Mouse (Mus musculus) stomach, postnatal 0 days (tissue): Measurements from ENCODE around the gene 4430402I18Rik. TPM values are rescaled to one million over a fixed set of nuclear protein-coding genes. Genes with fewer than 3 reads are reported as not detected.

Source experiments
- ATAC-seq: fragments of 200-750 bp; cut with Nextera tagmentation; 2 replicates; pipeline ENCODE4 v1.8.0; 2017; ENCODE audit not compliant: low FRiP score, low TSS enrichment
- DNase-seq: peaks from one replicate; pipeline ENCODE4 v3.0.0-alpha.2; 2016; ENCODE audit warnings: low spot score
- H3K27ac ChIP-seq: fragments of 300-500 bp; sonication (generic); replicated peaks from 2 replicates; pipeline ENCODE4 v1.5.1; 2014; ENCODE audit warnings: mild to moderate bottlenecking, control low read depth
- H3K27me3 ChIP-seq: fragments of 300-500 bp; sonication (generic); 2 replicates; pipeline ENCODE4 v1.6.1; 2014; ENCODE audit warnings: low read length; ENCODE audit not compliant: control insufficient read depth, insufficient read depth
- H3K36me3 ChIP-seq: fragments of 300-500 bp; sonication (generic); 2 replicates; pipeline ENCODE4 v1.6.1; 2014; ENCODE audit warnings: low read length, mixed read lengths; ENCODE audit not compliant: control insufficient read depth, insufficient read depth
- H3K4me1 ChIP-seq: fragments of 300-500 bp; sonication (generic); replicated peaks from 2 replicates; pipeline ENCODE4 v1.6.1; 2014; ENCODE audit warnings: antibody characterized with exemption; ENCODE audit not compliant: control insufficient read depth, insufficient read depth
- H3K4me2 ChIP-seq: fragments of 300-500 bp; sonication (generic); replicated peaks from 2 replicates; pipeline ENCODE4 v1.6.1; 2014; ENCODE audit warnings: low read depth, mild to moderate bottlenecking, control low read depth, moderate library complexity
- H3K4me3 ChIP-seq: fragments of 300-500 bp; sonication (generic); 2 replicates; pipeline ENCODE4 v1.5.1; 2014; ENCODE audit warnings: low read depth, low read length, control low read depth
- H3K9ac ChIP-seq: fragments of 300-500 bp; sonication (generic); 2 replicates; pipeline ENCODE4 v1.6.1; 2014; ENCODE audit warnings: mild to moderate bottlenecking, low read length, control low read depth, mixed read lengths
- H3K9me3 ChIP-seq: fragments of 300-500 bp; sonication (generic); 2 replicates; pipeline ENCODE4 v1.6.1; 2016; ENCODE audit warnings: low read length; ENCODE audit not compliant: control insufficient read depth
- CTCF ChIP-seq: IDR thresholded peaks from 2 replicates; pipeline ENCODE4 v1.5.1; 2016; ENCODE audit warnings: antibody characterized with exemption, low read depth, mild to moderate bottlenecking, moderate library complexity
- EP300 ChIP-seq: optimal IDR thresholded peaks from 2 replicates; pipeline ENCODE3; 2016; ENCODE audit warnings: antibody characterized with exemption
- WGBS: fragments of 180-500 bp; shearing (Covaris S2); extraction: QIAGEN DNeasy Blood & Tissue Kit; methylation state at CpG from one replicate; pipeline ENCODE4 v1.1.7; 2014; 5-methylcytosine and 5-hydroxymethylcytosine counted together
- polyA plus RNA-seq: library from polyadenylated mRNA; unstranded; fragments of >200 nt; fragmentation: Nextera tagmentation; extraction: Ambion mirVana; gene quantifications from 2 replicates; pipeline ENCODE4 v1.2.1, GENCODE M21; 2015

4430402I18Rik gene
- polyA plus RNA-seq, 1 experiment from 2014 or later: 0.84 TPM

- no peak for DNase-seq
- Histone ChIP-seq H3K4me3 (no peak overlapping the region), H3K27me3 (no peaks in the 10 kb centered on the region), H3K36me3 (no peaks in the 10 kb centered on the region), H3K27ac (no peak overlapping the region), H3K4me1 (no peaks in the 10 kb centered on the region), H3K9me3 (no peaks in the 10 kb centered on the region), H3K9ac (no peak overlapping the region), H3K4me2 (no peak overlapping the region)
- ATAC-seq: no peak
- 64% methylated on average over 5 of the region's 5 CpGs for WGBS
- TF ChIP-seq CTCF (no peak), EP300 (no peak)
Observed at GRCm38 (mm10) chr19:28891238-28891637, 76.4 kb downstream of the 4430402I18Rik start.

- no peak for DNase-seq
- Histone ChIP-seq H3K36me3 (no peaks in the 10 kb centered on the region), H3K4me2 (no peak overlapping the region), H3K9me3 (no peaks in the 10 kb centered on the region), H3K4me1 (no peaks in the 10 kb centered on the region), H3K9ac (no peak overlapping the region), H3K27me3 (no peaks in the 10 kb centered on the region), H3K4me3 (no peak overlapping the region), H3K27ac (no peak overlapping the region)
- TF ChIP-seq CTCF (no peak), EP300 (no peak)
- ATAC-seq: no peak
- WGBS: 71% methylated on average over 3 of the region's 3 CpGs
Observed at GRCm38 (mm10) chr19:28889251-28889650, 78.3 kb downstream of the 4430402I18Rik start.

- H3K27me3 ChIP-seq: no peaks in the 10 kb centered on the region
- WGBS: 18% methylated on average over 1 of the region's 1 CpGs
- no peak overlapping the region for H3K9ac ChIP-seq
- H3K9me3 ChIP-seq: no peaks in the 10 kb centered on the region
- H3K4me3 ChIP-seq: no peak overlapping the region
- TF ChIP-seq CTCF (no peak), EP300 (no peak)
- no peaks in the 10 kb centered on the region for H3K36me3 ChIP-seq
- no peak overlapping the region for H3K4me2 ChIP-seq
- no peaks in the 10 kb centered on the region for H3K4me1 ChIP-seq
- DNase-seq (no peak), ATAC-seq (no peak)
- H3K27ac ChIP-seq: no peak overlapping the region
Observed at GRCm38 (mm10) chr19:28888496-28888895, 79.1 kb downstream of the 4430402I18Rik start.

DNA sequence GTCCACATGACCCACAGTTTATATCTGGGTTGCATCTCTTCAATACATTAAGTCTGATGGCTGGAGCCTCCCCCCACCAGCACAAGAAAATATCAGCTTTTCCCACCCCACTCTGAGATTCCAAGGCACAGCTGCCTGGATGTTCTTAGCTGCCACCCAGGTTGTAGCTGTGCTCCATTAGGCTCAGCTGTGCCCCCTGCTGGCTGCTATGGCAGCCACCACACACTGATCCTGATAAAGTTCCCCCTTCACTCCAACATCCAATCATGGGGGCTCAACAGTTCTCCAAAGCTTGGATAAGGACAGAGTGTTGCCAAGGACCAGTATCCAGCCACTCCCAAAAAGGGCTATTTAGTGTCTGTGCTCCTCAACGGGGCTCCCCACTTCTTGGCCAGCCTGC lies 84.5 kb downstream of the 4430402I18Rik start:
- TF ChIP-seq CTCF (peak; percentile 75), EP300 (no peak)
- no peak overlapping the region for H3K27ac ChIP-seq
- 54% methylated on average over 1 of the region's 1 CpGs for WGBS
- no peak overlapping the region for H3K4me2 ChIP-seq
- peak; percentile 44 for DNase-seq
- no peaks in the 10 kb centered on the region for H3K4me1 ChIP-seq
- H3K36me3 ChIP-seq: no peaks in the 10 kb centered on the region
- H3K9me3 ChIP-seq: no peaks in the 10 kb centered on the region
- H3K9ac ChIP-seq: no peak overlapping the region
- no peak for ATAC-seq
- no peak overlapping the region for H3K4me3 ChIP-seq
- no peaks in the 10 kb centered on the region for H3K27me3 ChIP-seq

- TF ChIP-seq EP300 (no peak), CTCF (no peak)
- Histone ChIP-seq H3K36me3 (no peaks in the 10 kb centered on the region), H3K27ac (no peak overlapping the region), H3K4me3 (no peak overlapping the region), H3K4me1 (no peaks in the 10 kb centered on the region), H3K27me3 (no peaks in the 10 kb centered on the region), H3K9ac (no peak overlapping the region), H3K9me3 (no peaks in the 10 kb centered on the region), H3K4me2 (no peak overlapping the region)
- ATAC-seq (no peak), DNase-seq (no peak)
- 88% methylated on average over 2 of the region's 2 CpGs for WGBS
Observed at GRCm38 (mm10) chr19:28879476-28879875, 88.1 kb downstream of the 4430402I18Rik start.

DNA sequence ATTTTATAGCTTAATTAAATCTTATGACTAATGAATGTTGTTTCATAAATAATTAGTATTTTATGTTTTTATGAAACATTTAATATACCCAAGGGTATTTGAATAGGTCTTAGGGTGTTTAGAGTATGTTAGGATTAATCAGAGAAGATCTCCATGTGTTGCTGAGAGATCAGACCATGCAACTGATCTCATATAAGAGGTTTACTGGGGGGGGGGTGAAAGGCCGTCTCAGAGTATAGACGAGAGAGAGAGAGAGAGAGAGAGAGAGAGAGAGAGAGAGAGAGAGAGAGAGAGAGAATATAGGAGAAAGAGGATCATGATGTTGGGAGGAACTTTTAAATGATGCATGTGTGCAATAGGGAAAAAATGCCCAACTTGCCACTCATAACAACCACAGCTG lies 97.2 kb downstream of the 4430402I18Rik start:
- no peaks in the 10 kb centered on the region for H3K36me3 ChIP-seq
- no peak overlapping the region for H3K4me2 ChIP-seq
- no peaks in the 10 kb centered on the region for H3K4me1 ChIP-seq
- ATAC-seq (no peak), DNase-seq (no peak)
- no peaks in the 10 kb centered on the region for H3K9me3 ChIP-seq
- WGBS: 54% methylated on average over 2 of the region's 2 CpGs
- no peaks in the 10 kb centered on the region for H3K27me3 ChIP-seq
- H3K9ac ChIP-seq: no peak overlapping the region
- TF ChIP-seq CTCF (no peak), EP300 (no peak)
- no peak overlapping the region for H3K4me3 ChIP-seq
- no peak overlapping the region for H3K27ac ChIP-seq
